Mouse (Mus musculus) bone marrow, adult 2 months (tissue): ENCODE measurements around the gene Siva1.

Experiments used
- CTCF ChIP-seq: fragments of 200-500 bp; IDR thresholded peaks from 2 replicates; pipeline ENCODE4 v1.5.1; 2011; ENCODE audit warnings: low read length, control low read depth; ENCODE audit not compliant: control insufficient read depth, insufficient read depth
- POLR2A ChIP-seq: fragments of 200-500 bp; IDR thresholded peaks from 2 replicates; pipeline ENCODE4 v1.6.1; 2011; ENCODE audit warnings: low read depth, mild to moderate bottlenecking, control low read depth, low read length, borderline replicate concordance; ENCODE audit not compliant: control insufficient read depth

DNA sequence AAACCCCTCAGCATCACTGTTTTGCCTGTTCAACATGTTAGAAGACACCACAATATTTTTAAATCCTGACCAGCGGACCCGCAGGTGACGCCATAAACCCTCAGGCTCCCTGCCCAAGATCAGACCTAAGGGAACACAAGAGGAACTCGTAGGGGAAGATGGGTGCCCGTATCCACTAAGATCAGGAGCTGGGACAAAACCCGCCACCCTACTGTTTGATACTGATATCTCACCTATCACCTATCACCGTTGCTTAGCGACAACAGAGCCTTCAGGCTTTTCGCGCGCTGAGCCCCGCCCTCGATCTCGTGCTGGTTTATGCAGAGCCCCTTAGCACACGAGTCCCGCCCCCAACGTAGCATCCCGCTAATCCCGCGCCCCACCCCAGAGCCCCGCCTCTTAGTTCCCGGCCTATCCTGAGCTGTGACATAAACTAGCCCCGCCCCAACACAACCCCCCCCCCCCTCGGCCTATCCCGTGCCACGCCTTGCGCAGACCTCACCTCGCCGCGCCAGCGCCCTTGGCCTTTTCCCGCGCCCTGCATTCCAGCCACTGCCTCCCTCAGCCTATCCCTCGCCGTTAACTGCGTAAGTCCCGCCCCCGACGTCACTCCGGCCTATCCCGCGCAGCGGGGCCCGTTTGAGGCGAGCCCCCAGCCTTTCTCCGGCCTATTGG, at the start of gene Siva1:
- TF ChIP-seq POLR2A = no peak
- no peak for TF ChIP-seq CTCF
